Mouse (Mus musculus) midbrain, embryonic 11.5 days (tissue): Measurements from ENCODE around the gene Tmem117. TPM values are rescaled to one million over a fixed set of nuclear protein-coding genes. Genes with fewer than 3 reads are reported as not detected.
A peak's percentile ranks its signal among the peaks of the same experiment; 100 is the strongest.

ENCODE experiments used
- ATAC-seq: fragments of 200-750 bp; cut with Nextera tagmentation; 2 replicates; pipeline ENCODE4 v1.8.0; 2017; ENCODE audit warnings: moderate TSS enrichment, moderate library complexity; ENCODE audit not compliant: low FRiP score
- DNase-seq: peaks from one replicate; pipeline ENCODE4 v3.0.0; 2015; ENCODE audit warnings: low spot score; ENCODE audit errors: missing footprints
- H3K27ac ChIP-seq: fragments of 300-500 bp; sonication (generic); 2 replicates; pipeline ENCODE4 v1.5.1; 2014; ENCODE audit warnings: low read depth, low read length
- H3K27me3 ChIP-seq: fragments of 300-500 bp; sonication (generic); 2 replicates; pipeline ENCODE4 v1.6.1; 2014; ENCODE audit warnings: mild to moderate bottlenecking, low read length, moderate library complexity, mixed read lengths; ENCODE audit not compliant: control insufficient read depth, insufficient read depth
- H3K36me3 ChIP-seq: fragments of 300-500 bp; sonication (generic); 2 replicates; pipeline ENCODE4 v1.6.1; 2014; ENCODE audit warnings: mild to moderate bottlenecking, low read length, moderate library complexity, mixed read lengths; ENCODE audit not compliant: control insufficient read depth, insufficient read depth
- H3K4me1 ChIP-seq: fragments of 300-500 bp; sonication (generic); 2 replicates; pipeline ENCODE4 v1.6.1; 2014; ENCODE audit warnings: low read length; ENCODE audit not compliant: control insufficient read depth, insufficient read depth
- H3K4me2 ChIP-seq: fragments of 300-500 bp; sonication (generic); 2 replicates; pipeline ENCODE4 v1.6.1; 2014; ENCODE audit warnings: mild to moderate bottlenecking, moderate library complexity
- H3K4me3 ChIP-seq: fragments of 300-500 bp; sonication (generic); 2 replicates; pipeline ENCODE4 v1.5.1; 2014; ENCODE audit warnings: low read depth, low read length
- H3K9ac ChIP-seq: fragments of 300-500 bp; sonication (generic); 2 replicates; pipeline ENCODE4 v1.6.1; 2014; ENCODE audit warnings: low read length
- H3K9me3 ChIP-seq: fragments of 300-500 bp; sonication (generic); 2 replicates; pipeline ENCODE4 v1.6.1; 2016; ENCODE audit warnings: low read length; ENCODE audit not compliant: control insufficient read depth
- WGBS: fragments of 180-500 bp; shearing (Covaris S2); extraction: QIAGEN DNeasy Blood & Tissue Kit; methylation state at CpG from one replicate; pipeline ENCODE4 v1.1.7; 2014; 5-methylcytosine and 5-hydroxymethylcytosine counted together
- polyA plus RNA-seq: library from polyadenylated mRNA; unstranded; fragments of >200 nt; fragmentation: Nextera tagmentation; extraction: Ambion mirVana; gene quantifications from 2 replicates; pipeline ENCODE4 v1.2.1, GENCODE M21; 2014

The Tmem117 gene
- polyA plus RNA-seq, 1 experiment from 2014 or later, result 1.7 TPM

- Histone ChIP-seq H3K36me3 (no peaks in the 10 kb centered on the region), H3K4me3 (no peak overlapping the region), H3K4me1 (no peaks in the 10 kb centered on the region), H3K9ac (no peak overlapping the region), H3K4me2 (no peak overlapping the region), H3K27ac (no peak overlapping the region), H3K9me3 (no peaks in the 10 kb centered on the region), H3K27me3 (no peaks in the 10 kb centered on the region)
- DNase-seq, result no peak
- WGBS, result 84% methylated on average over 11 of the region's 11 CpGs
- ATAC-seq, result peak; percentile 58; the same call in 1 of the 2 replicates
These were observed 452.6 kb downstream of the Tmem117 start for GRCm38 (mm10) chr15:95081654-95082053.

DNA sequence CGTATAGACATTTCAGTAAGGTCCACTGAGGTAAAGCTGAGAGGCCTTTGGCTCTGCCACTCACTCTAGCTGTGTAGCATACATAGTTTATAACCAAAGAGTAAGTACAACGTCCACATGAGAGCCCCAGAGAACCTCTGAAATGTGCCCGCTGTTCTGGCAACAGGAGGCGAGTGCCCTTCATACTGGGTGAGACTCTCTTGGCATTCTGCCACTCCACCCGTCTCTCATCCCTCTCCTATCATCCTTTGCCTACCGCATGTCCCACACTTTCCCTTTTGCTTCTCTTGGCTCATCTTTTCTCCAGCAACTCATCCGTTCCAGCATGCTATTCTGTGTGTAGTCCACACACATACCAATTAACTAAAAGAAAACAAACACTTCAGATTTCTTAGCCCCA lies 456.9 kb downstream of the Tmem117 start:
- DNase-seq, result no peak
- Histone ChIP-seq H3K27ac (no peak overlapping the region), H3K4me1 (no peaks in the 10 kb centered on the region), H3K36me3 (no peaks in the 10 kb centered on the region), H3K9me3 (no peaks in the 10 kb centered on the region), H3K4me3 (no peak overlapping the region), H3K27me3 (no peaks in the 10 kb centered on the region), H3K4me2 (no peak overlapping the region), H3K9ac (no peak overlapping the region)
- ATAC-seq, result no peak
- WGBS, result 86% methylated on average over 7 of the region's 7 CpGs

GRCm38 (mm10) chr15:95100133-95100532 lies 471.1 kb downstream of the Tmem117 start:
- 92% methylated on average over 7 of the region's 7 CpGs for WGBS
- DNase-seq (no peak), ATAC-seq (no peak)
- Histone ChIP-seq H3K4me1 (no peaks in the 10 kb centered on the region), H3K36me3 (no peaks in the 10 kb centered on the region), H3K27ac (no peak overlapping the region), H3K4me2 (no peak overlapping the region), H3K9ac (no peak overlapping the region), H3K4me3 (no peak overlapping the region), H3K27me3 (no peaks in the 10 kb centered on the region), H3K9me3 (no peaks in the 10 kb centered on the region)

DNA sequence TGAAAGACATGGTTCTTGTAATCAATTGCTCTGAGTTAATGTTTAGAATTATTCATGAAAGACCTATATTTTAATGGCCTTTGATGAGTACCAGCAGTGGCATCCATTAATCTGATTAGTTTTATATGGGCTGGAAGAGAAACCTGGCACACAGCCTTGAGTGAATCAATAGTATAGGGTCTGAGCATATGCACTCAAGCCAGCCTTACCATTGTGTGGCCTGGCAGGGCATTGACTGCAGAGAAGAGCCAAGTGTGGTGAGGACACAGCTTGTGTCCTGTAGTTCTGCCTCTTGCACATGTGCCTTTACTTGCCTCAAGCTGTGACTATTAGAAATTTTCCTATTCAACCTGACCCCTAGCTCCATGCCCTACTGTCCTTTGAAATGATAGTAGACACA lies 472.5 kb downstream of the Tmem117 start:
- no peak overlapping the region for H3K4me2 ChIP-seq
- H3K9ac ChIP-seq, result no peak overlapping the region
- ATAC-seq (no peak), DNase-seq (no peak)
- no peaks in the 10 kb centered on the region for H3K4me1 ChIP-seq
- no peak overlapping the region for H3K27ac ChIP-seq
- H3K4me3 ChIP-seq, result no peak overlapping the region
- no peaks in the 10 kb centered on the region for H3K27me3 ChIP-seq
- H3K9me3 ChIP-seq, result no peaks in the 10 kb centered on the region
- H3K36me3 ChIP-seq, result no peaks in the 10 kb centered on the region

- Histone ChIP-seq H3K4me1 (no peaks in the 10 kb centered on the region), H3K9ac (no peak overlapping the region), H3K9me3 (no peaks in the 10 kb centered on the region), H3K36me3 (no peaks in the 10 kb centered on the region), H3K4me2 (no peak overlapping the region), H3K27ac (no peak overlapping the region), H3K27me3 (no peaks in the 10 kb centered on the region), H3K4me3 (no peak overlapping the region)
- DNase-seq (peak; percentile 75), ATAC-seq (no peak)
- 86% methylated on average over 8 of the region's 8 CpGs for WGBS
These were observed 478.3 kb downstream of the Tmem117 start for GRCm38 (mm10) chr15:95107246-95107809.

DNA sequence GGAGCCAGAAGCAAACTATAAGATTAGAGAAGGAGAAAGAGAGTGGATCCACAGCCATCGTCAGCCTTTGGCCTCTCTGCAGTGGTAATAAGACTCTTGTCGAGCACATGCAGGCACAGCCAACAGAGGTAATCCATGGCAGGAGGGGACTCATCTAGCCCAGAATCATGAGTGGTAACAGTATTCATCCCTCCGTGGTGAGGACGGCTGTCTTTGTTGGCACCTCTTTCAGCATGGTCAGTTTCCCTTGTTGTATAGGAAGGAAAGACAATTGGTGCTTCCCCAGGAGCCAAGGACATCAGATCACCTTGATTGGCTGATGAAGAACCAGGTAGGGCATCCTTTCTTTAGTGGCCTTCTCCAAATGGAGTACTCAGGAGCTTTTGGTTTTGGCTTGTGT lies 479.6 kb downstream of the Tmem117 start:
- Histone ChIP-seq H3K4me3 (no peak overlapping the region), H3K27me3 (no peaks in the 10 kb centered on the region), H3K27ac (no peak overlapping the region), H3K9ac (no peak overlapping the region), H3K36me3 (no peaks in the 10 kb centered on the region), H3K9me3 (no peaks in the 10 kb centered on the region), H3K4me2 (no peak overlapping the region), H3K4me1 (no peaks in the 10 kb centered on the region)
- WGBS, result 82% methylated on average over 4 of the region's 4 CpGs
- no peak for ATAC-seq
- no peak for DNase-seq

DNA sequence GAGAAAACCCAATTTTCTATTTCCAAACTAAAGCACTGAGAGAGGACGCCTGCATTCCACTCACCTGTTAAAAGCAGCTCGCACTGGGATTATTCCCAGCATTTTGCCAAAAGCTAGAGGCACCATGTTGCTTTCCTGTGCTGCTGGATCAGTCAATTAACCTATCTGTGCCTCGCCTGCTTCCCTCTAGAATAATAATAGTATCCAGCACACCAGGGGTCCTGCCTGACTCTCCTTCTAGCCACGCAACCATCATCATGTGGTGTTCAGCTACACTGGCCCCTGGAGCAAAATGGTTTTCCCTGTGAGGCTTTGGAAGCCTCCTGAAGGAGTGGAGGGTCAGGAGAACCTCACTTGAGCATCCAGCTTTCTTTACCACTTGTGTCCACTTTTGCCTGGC lies 502.4 kb downstream of the Tmem117 start:
- no peak overlapping the region for H3K9ac ChIP-seq
- no peak for DNase-seq
- 74% methylated on average over 4 of the region's 4 CpGs for WGBS
- H3K4me3 ChIP-seq, result no peak overlapping the region
- H3K9me3 ChIP-seq, result no peaks in the 10 kb centered on the region
- ATAC-seq, result no peak
- H3K36me3 ChIP-seq, result no peaks in the 10 kb centered on the region
- no peak overlapping the region for H3K27ac ChIP-seq
- no peak overlapping the region for H3K4me2 ChIP-seq
- no peaks in the 10 kb centered on the region for H3K4me1 ChIP-seq
- no peaks in the 10 kb centered on the region for H3K27me3 ChIP-seq

GRCm38 (mm10) chr15:95135926-95136609 lies 507.0 kb downstream of the Tmem117 start:
- Histone ChIP-seq H3K4me3 (no peak overlapping the region), H3K9ac (no peak overlapping the region), H3K9me3 (no peaks in the 10 kb centered on the region), H3K4me2 (no peak overlapping the region), H3K36me3 (no peaks in the 10 kb centered on the region), H3K4me1 (no peaks in the 10 kb centered on the region), H3K27ac (no peak overlapping the region), H3K27me3 (no peaks in the 10 kb centered on the region)
- no peak for DNase-seq
- peak; percentile 63 for ATAC-seq
- WGBS, result 89% methylated on average over 17 of the region's 17 CpGs

GRCm38 (mm10) chr15:95137018-95137810 lies 508.2 kb downstream of the Tmem117 start:
- Histone ChIP-seq H3K27ac (no peak overlapping the region), H3K9me3 (no peaks in the 10 kb centered on the region), H3K4me2 (no peak overlapping the region), H3K4me1 (no peaks in the 10 kb centered on the region), H3K9ac (no peak overlapping the region), H3K4me3 (no peak overlapping the region), H3K36me3 (no peaks in the 10 kb centered on the region), H3K27me3 (no peaks in the 10 kb centered on the region)
- ATAC-seq (no peak), DNase-seq (no peak)
- WGBS, result 78% methylated on average over 10 of the region's 10 CpGs
